Mouse (Mus musculus) stomach, embryonic 14.5 days (tissue): ENCODE data around the gene Aspn. TPM values are rescaled to one million over a fixed set of nuclear protein-coding genes. Genes with fewer than 3 reads are reported as not detected.
A peak's percentile ranks its signal among the peaks of the same experiment; 100 is the strongest.
"Not testable (repeated sequence)": the region's sequence is repeated elsewhere in the genome, so short reads cannot be mapped to it uniquely, and the experiment has no call there.

Experiments used
- ATAC-seq: fragments of 200-750 bp; cut with Nextera tagmentation; 2 replicates; pipeline ENCODE4 v1.8.0; 2017; ENCODE audit warnings: low read depth, moderate TSS enrichment; ENCODE audit not compliant: insufficient number of reproducible peaks, insufficient read depth, low FRiP score
- H3K27ac ChIP-seq: fragments of 300-500 bp; sonication (generic); 2 replicates; pipeline ENCODE4 v1.5.1; 2014; ENCODE audit warnings: mild to moderate bottlenecking, low read length, moderate library complexity, mixed read lengths
- H3K27me3 ChIP-seq: fragments of 300-500 bp; sonication (generic); 2 replicates; pipeline ENCODE4 v1.6.1; 2014; ENCODE audit warnings: low read length, control low read depth, mixed read lengths; ENCODE audit not compliant: control insufficient read depth, insufficient read depth
- H3K36me3 ChIP-seq: fragments of 300-500 bp; sonication (generic); 2 replicates; pipeline ENCODE4 v1.6.1; 2014; ENCODE audit warnings: mild to moderate bottlenecking, control low read depth, low read length, moderate library complexity, mixed read lengths; ENCODE audit not compliant: control insufficient read depth, insufficient read depth
- H3K4me1 ChIP-seq: fragments of 300-500 bp; sonication (generic); 2 replicates; pipeline ENCODE4 v1.6.1; 2014; ENCODE audit warnings: low read length, control low read depth, mixed read lengths; ENCODE audit not compliant: control insufficient read depth, insufficient read depth
- H3K4me2 ChIP-seq: fragments of 300-500 bp; sonication (generic); replicated peaks from 2 replicates; pipeline ENCODE4 v1.6.1; 2014; ENCODE audit warnings: low read depth, low read length, control low read depth
- H3K4me3 ChIP-seq: fragments of 300-500 bp; sonication (generic); 2 replicates; pipeline ENCODE4 v1.5.1; 2014; ENCODE audit warnings: low read depth, low read length, control low read depth
- H3K9ac ChIP-seq: fragments of 300-500 bp; sonication (generic); replicated peaks from 2 replicates; pipeline ENCODE4 v1.6.1; 2014; ENCODE audit warnings: low read depth, mild to moderate bottlenecking, control low read depth, low read length, moderate library complexity, mixed read lengths
- H3K9me3 ChIP-seq: fragments of 300-500 bp; sonication (generic); 2 replicates; pipeline ENCODE4 v1.6.1; 2016; ENCODE audit warnings: low read depth, low read length, control low read depth; ENCODE audit not compliant: control insufficient read depth
- WGBS: fragments of 180-500 bp; shearing (Covaris S2); extraction: QIAGEN DNeasy Blood & Tissue Kit; methylation state at CpG from one replicate; pipeline ENCODE4 v1.1.7; 2014; 5-methylcytosine and 5-hydroxymethylcytosine counted together
- polyA plus RNA-seq: library from polyadenylated mRNA; unstranded; fragments of >200 nt; fragmentation: Nextera tagmentation; extraction: Ambion mirVana; gene quantifications from 2 replicates; pipeline ENCODE4 v1.2.1, GENCODE M21; 2014

Gene Aspn
- polyA plus RNA-seq, 1 experiment from 2014 or later: 51.6 TPM

GRCm38 (mm10) chr13:49564347-49564746, 20.1 kb downstream of the Aspn start:
- Histone ChIP-seq H3K4me1 (no peaks in the 10 kb centered on the region), H3K4me2 (no peak overlapping the region), H3K4me3 (no peak overlapping the region), H3K27ac (no peak overlapping the region), H3K36me3 (no peaks in the 10 kb centered on the region), H3K27me3 (no peaks in the 10 kb centered on the region), H3K9me3 (no peaks in the 10 kb centered on the region), H3K9ac (no peak overlapping the region)
- 86% methylated on average over 1 of the region's 1 CpGs for WGBS
- no peak for ATAC-seq

GRCm38 (mm10) chr13:49570371-49570770, 26.1 kb downstream of the Aspn start:
- no peak for ATAC-seq
- WGBS: 65% methylated on average over 3 of the region's 3 CpGs
- no peaks in the 10 kb centered on the region for H3K9me3 ChIP-seq

GRCm38 (mm10) chr13:49571418-49571817, 27.2 kb downstream of the Aspn start:
- H3K27ac ChIP-seq: no peak overlapping the region
- 83% methylated on average over 2 of the region's 2 CpGs for WGBS
- no peaks in the 10 kb centered on the region for H3K27me3 ChIP-seq
- no peak for ATAC-seq
- H3K4me2 ChIP-seq: no peak overlapping the region
- H3K4me1 ChIP-seq: 0 out of 2 replicates have a peak, but pooled peaks cover 3% of the 10 kb centered on the region
- H3K36me3 ChIP-seq: no peaks in the 10 kb centered on the region
- H3K9me3 ChIP-seq: no peaks in the 10 kb centered on the region
- H3K4me3 ChIP-seq: no peak overlapping the region
- H3K9ac ChIP-seq: no peak overlapping the region

More at GRCm38 (mm10) chr13:49570371-49570770, 26.1 kb downstream of the Aspn start:
- Histone ChIP-seq H3K36me3 (no peaks in the 10 kb centered on the region), H3K27me3 (no peaks in the 10 kb centered on the region), H3K4me2 (no peak overlapping the region), H3K4me3 (no peak overlapping the region), H3K9ac (no peak overlapping the region), H3K27ac (no peak overlapping the region), H3K4me1 (0 out of 2 replicates have a peak, but pooled peaks cover 3% of the 10 kb centered on the region)

GRCm38 (mm10) chr13:49581541-49582530, 37.6 kb downstream of the Aspn start, which contains the start of gene Omd:
Omd (plus strand) TSS chr13:49582462.
- H3K9me3 ChIP-seq: no peaks in the 10 kb centered on the region
- no peak within 1 kb of the TSS; the same call in 1 of the 2 replicates for H3K4me2 ChIP-seq
- no peaks in the 10 kb centered on the region for H3K27me3 ChIP-seq
- peak within 1 kb of the TSS; percentile 95 for H3K27ac ChIP-seq
- peak; percentile 67; the same call in 1 of the 2 replicates for ATAC-seq
- H3K4me3 ChIP-seq: no peak within 1 kb of the TSS
- 0 out of 2 replicates have a peak, but pooled peaks cover 2% of the 10 kb centered on the region for H3K4me1 ChIP-seq
- 34% methylated on average over 8 of the region's 8 CpGs for WGBS
- H3K36me3 ChIP-seq: no peaks in the 10 kb centered on the region
- peak within 1 kb of the TSS; percentile 31; the same call in 1 of the 2 replicates for H3K9ac ChIP-seq

DNA sequence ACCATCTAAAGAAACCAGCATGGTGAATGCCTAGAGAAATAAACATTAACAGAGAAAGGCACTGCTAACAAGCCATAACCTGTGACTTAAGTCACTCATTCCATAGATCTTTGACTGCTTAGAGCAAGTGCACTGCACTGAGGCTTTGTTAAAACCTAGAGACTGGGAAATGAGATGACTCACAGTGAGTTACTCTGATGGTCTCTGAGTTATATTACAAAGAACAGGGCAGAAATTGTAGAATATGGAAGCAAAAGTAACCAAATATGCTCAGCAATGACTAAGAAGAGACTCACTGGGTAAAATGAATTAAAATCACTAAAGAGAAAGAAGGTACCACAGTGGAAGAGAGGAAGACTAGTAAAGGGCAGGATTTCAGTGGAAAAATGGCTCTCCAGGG, 39.6 kb downstream of the Aspn start:
- Histone ChIP-seq H3K9ac (no peak overlapping the region), H3K4me3 (no peak overlapping the region), H3K4me1 (0 out of 2 replicates have a peak, but pooled peaks cover 2% of the 10 kb centered on the region), H3K36me3 (no peaks in the 10 kb centered on the region), H3K9me3 (no peaks in the 10 kb centered on the region), H3K4me2 (no peak overlapping the region), H3K27me3 (no peaks in the 10 kb centered on the region), H3K27ac (no peak overlapping the region)
- ATAC-seq: no peak

DNA sequence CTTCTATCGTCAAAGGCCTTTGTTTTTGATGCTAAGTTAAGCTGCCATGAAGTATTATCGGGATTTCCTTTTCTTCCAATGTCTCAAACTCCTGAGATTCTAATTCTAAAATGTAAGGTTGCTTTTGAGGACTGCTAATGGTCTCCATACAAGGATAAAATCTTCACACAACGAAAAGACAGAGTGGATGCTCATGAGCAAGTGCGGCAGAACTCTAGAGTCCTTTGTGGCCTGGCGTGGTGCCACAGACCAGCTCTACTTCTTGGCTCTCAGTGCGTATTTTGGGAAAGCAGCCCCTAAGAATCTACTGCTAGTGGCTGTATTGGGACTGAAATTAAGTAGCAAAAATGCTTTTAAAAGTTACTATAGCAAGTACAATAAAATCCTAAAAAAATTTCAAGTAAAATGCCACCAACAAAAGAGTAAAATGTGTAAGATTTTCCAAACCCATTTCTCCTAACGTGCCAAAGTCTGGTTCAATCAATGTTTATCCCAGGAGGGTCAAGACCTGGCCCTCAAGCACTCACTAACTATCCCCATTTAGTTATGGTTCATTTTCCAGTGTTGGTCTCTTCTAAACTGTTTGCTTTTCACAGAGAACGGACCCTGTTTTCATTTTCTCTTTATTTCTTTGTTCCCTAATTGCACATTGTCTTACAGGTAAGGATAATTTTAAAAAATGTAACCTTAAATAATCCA, 40.2 kb downstream of the Aspn start:
- Histone ChIP-seq H3K4me1 (0 out of 2 replicates have a peak, but pooled peaks cover 2% of the 10 kb centered on the region), H3K4me3 (no peak overlapping the region), H3K4me2 (no peak overlapping the region), H3K9me3 (no peaks in the 10 kb centered on the region), H3K36me3 (no peaks in the 10 kb centered on the region), H3K9ac (no peak overlapping the region), H3K27ac (no peak overlapping the region), H3K27me3 (no peaks in the 10 kb centered on the region)
- no peak for ATAC-seq
- WGBS: 69% methylated on average over 8 of the region's 8 CpGs

DNA sequence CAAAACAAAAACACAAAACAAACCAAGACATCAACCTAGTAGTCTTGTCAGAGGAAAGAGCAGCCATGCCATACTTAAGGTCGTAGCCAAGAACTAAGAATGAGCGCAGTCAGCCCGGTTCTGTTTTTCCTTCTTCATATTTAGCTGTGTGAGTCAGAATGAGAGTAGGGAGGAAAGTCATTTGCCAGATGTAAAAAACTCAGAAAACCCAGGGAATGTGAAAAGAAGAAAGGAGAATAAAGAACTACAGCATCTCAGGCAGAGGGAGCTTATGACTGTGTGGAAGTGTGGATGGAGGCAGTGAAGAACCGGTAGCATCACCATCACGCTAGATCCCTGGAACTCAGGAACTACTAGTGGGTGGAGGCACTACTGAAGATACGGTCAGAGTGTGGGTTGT, 41.8 kb downstream of the Aspn start:
- Histone ChIP-seq H3K9me3 (no peaks in the 10 kb centered on the region), H3K27ac (no peak overlapping the region), H3K36me3 (no peaks in the 10 kb centered on the region), H3K27me3 (no peaks in the 10 kb centered on the region), H3K9ac (no peak overlapping the region), H3K4me1 (no peaks in the 10 kb centered on the region), H3K4me2 (no peak overlapping the region), H3K4me3 (no peak overlapping the region)
- WGBS: 95% methylated on average over 6 of the region's 6 CpGs
- ATAC-seq: no peak

DNA sequence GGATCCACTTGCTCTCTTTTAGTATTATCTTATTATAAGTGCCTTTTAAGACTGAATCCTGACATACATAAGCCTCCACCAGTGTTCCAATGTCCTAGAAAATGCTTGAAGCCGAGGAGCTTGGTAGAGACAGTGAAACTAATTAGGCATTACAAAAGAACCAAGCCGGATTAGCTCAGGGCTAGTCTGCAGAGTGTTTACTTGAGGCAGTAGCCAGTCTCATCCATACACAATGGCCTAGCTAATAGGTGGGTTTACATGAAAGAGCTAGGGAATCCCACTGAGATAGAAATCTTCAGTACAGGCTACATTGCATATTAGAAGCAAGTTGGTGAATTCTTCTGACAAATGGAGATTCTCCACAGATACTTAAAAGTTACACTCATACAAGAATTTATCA, 58.3 kb downstream of the Aspn start:
- not testable (repeated sequence) for H3K4me1 ChIP-seq, H3K9ac ChIP-seq, H3K27me3 ChIP-seq, ATAC-seq, H3K9me3 ChIP-seq, H3K4me3 ChIP-seq, H3K27ac ChIP-seq, H3K4me2 ChIP-seq, H3K36me3 ChIP-seq
- WGBS: 71% methylated on average over 2 of the region's 2 CpGs
